Mouse (Mus musculus): ENCODE data around the gene Kcnab2.

Gene Kcnab2

DNA sequence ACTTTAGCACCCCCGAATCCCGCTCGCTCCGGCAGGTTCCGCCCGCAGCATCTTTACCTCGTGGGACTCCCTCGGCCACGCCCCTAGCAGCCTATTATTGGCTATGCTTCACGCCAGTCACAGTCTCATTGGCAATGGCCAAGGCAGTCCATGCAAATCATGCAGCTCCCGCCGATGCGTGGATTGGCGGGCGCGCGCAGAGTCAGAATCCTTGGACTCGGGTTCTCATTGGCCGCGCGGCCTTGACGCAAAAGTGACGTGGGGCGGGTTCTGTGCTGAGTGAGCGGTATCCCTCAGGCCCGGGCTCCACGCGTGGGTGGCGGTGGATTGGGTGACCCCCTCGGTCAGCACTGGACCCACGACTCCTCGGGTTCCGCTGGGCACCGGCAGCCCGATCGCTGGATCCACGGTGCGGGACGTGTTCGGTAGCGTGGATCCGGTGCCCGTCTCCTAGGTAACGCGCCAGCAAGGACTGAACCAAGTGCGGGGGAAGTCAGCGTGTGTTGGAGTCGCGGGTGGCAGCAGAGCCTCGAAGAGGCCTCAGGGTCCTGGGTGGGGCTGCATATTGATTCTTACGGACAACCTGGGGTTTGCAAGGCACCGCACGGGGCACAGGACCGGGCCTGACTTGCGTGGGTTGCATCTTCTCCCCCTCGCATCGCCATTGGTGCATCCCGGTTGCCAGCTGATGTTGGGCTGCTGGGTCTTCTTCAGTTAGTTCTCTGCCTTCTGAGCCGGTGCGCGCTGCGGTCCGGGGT is at the start of gene Kcnab2:
Kcnab2 (minus strand) TSS at position 406 of the 758 bp plus-strand sequence.
- DNase-seq = peak; percentile 100

GRCm38 (mm10) chr4:152520083-152520482 is 42.4 kb upstream of the Kcnab2 start:
- peak; percentile 91 to 92 for DNase-seq

GRCm38 (mm10) chr4:152519106-152519505 is 41.4 kb upstream of the Kcnab2 start:
- no peak for DNase-seq

DNA sequence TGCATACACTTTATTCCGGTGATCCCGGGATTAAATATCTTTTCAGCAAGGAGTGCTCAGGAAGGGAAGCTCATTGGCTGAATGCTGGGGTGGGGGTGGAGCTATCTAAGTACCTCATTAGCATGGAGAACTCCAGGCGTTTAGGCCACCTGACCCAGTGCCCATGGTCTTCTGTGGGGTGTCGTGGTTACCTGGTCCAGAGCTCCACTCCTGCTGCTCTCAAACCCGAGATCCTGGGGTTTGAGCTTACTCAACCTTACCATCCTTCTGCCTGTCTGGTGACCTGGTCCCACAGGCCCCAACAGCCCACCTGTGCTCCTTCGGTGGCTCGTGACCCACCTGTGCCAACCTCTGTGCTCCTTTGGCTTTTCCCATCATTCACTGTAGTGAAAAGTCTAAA is 37.2 kb upstream of the Kcnab2 start:
- DNase-seq = no peak

GRCm38 (mm10) chr4:152512221-152512925 is 34.7 kb upstream of the Kcnab2 start:
- DNase-seq = no peak

- DNase-seq = peak; percentile 53 to 54
Observed at GRCm38 (mm10) chr4:152494360-152494879, 16.7 kb upstream of the Kcnab2 start.

DNA sequence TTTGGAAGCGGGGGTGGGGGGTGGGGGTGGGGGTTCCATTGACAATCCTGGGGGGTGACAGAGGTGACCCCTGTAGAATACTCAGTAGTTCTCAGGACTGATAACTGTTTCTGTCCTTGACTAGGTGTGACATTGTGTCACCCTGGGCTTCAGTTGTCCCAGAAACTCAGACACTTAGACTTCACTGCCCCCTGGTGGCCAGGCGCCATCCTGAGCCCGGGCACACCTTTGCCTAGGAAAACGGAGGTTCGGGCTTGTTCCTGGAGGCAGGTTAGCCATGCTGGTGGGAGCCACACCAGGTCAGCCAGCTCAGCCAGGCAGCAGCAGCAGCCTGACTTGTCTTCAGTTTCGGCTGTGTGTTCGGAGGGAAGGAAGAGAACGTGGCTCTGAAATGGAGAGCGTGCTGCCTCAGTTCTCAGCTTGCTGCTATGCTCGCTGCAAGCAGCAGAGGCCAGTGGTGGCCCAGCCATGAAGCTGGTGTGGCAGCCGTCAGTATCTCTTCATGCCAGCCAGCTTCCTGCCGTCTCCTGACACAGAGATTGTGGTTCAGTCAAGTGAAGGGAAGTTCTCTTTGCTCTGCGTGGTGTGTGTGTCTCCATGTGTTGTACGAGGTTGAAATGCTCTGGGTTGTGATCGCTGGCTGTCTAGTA is 13.7 kb upstream of the Kcnab2 start:
- DNase-seq = peak; percentile 90

GRCm38 (mm10) chr4:152490311-152490710 is 12.6 kb upstream of the Kcnab2 start:
- no peak for DNase-seq

- DNase-seq = no peak
Observed at GRCm38 (mm10) chr4:152488046-152488445, 10.4 kb upstream of the Kcnab2 start.

DNA sequence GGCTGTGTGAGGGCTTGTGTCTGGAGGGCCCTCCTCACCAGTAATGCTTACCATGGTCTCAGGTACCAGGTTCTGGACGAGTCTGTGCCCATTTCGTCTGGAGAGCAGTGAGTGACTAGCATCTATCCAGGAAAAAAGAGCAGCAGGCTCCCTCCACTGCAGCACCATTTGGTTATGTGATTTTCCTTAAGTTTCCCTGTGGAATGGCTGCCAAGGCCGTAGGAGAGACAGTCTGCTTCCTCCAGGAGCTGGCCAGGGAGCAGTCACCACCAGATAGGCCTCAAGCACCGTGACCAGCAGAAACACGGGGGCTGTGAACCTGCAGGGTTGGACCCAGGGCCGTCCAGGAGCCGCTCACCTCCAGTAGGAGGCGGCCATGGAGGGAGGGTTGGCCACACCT is 2.8 kb upstream of the Kcnab2 start:
- no peak for DNase-seq

DNA sequence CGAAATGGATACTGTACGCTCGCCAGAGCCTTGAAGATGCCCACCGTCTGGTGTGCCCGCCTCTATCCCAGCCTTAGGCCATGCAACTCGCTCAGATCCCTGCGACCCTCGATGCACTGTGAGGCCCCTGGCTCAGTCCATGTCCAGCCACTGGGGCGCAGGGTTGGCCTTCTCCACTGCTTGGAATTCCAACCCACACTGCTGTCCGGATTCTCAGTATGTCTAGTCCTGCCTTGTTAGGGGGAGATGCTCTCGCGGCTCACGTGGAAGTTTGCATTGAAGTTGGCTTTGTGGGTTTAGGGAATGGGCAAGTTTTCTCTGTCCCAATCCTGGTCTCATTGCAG is 525 bp upstream of the Kcnab2 start:
- no peak for DNase-seq

DNA sequence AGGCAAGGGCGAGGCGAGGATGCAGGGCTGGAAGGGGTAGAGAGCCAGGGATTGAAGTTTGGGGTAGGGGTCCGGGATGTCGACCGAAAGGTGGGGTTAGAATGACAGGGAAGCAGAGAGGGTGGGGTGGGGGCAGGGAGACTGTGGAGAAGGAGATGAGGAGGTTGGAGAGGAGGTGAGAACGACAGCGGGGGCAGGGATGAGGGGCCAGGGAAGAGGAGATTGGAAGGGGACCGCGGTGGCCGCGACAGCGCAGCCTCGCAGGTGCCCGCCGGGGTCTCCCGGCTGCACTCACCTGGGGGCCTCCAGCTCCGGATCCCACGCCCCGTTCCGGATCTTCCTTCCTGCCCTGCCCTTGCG is 585 bp downstream of the Kcnab2 start:
- no peak for DNase-seq

- peak; percentile 25 to 40 for DNase-seq
Observed at GRCm38 (mm10) chr4:152476427-152477023, 1.1 kb downstream of the Kcnab2 start, which contains the start of gene Nphp4. TSS of gene Nphp4 (plus strand) at chr4:152476706.

GRCm38 (mm10) chr4:152475941-152476340 is 1.7 kb downstream of the Kcnab2 start:
- DNase-seq = no peak

- no peak for DNase-seq
Observed at GRCm38 (mm10) chr4:152467951-152468350, 9.7 kb downstream of the Kcnab2 start.

DNA sequence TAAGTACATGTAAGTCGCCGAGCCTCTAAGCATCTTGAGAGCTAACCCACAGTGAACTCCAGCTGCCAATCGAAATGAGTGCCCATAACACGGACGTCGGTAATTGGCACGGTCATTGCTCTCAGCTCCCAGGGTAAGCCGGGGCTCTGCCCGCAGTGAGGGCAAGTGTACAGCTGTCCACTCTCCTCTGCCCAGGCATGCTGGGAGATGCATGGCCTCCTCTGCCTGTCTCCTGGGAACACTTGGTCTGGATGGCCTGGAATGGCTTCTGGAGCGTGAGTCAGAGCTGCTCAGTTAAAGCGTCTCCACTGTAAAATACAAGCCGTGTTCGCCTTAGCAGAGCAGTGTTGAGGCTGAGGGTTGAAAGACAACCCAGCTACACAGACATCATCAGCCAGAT is 11.1 kb downstream of the Kcnab2 start:
- no peak for DNase-seq

DNA sequence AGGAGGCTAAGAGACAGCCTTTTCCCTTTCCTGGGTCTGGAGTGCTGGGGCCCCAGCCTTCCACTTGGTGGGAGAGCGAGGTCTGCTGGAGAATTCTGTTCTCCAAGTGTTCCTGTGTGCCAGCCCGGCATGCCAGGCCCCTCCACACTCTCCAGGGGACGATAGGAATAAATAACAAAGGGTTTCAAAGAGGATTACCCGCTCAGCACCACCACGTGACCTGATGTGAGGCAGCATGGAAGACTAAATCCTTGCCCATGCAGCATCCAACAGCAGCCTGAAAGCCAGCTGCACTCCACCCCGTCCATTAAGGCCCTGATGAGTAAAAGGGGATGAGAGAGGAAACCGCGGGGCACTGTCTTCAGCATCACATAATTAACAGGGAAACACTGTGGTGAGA is 12.6 kb downstream of the Kcnab2 start:
- DNase-seq = no peak

- DNase-seq = peak in 1 of 2 experiments; percentile 35
Observed at GRCm38 (mm10) chr4:152463147-152463546, 14.5 kb downstream of the Kcnab2 start.

DNA sequence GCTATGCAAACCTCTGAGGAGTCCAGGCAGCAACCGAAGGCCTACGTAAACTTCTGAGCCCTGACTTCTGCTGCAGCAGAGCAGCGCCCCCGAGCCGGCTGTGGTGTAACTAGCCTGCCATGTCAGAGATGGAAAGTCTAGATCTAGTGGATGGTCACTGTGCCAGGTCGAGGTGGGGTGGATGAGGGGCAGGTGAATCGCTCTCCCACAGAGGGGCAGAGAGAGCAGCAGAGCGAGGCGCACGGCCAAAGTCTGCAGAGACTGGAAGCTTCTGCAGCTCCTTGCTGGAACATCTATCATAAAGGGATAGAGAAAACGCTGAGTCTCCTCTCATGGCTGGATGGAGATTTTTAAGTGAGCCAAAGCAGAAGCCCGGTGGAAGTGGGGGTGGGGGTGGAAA is 15.2 kb downstream of the Kcnab2 start:
- no peak for DNase-seq

GRCm38 (mm10) chr4:152457673-152458072 is 20.0 kb downstream of the Kcnab2 start:
- no peak for DNase-seq

- DNase-seq = no peak
Observed at GRCm38 (mm10) chr4:152456609-152457008, 21.1 kb downstream of the Kcnab2 start.

GRCm38 (mm10) chr4:152454153-152454552 is 23.5 kb downstream of the Kcnab2 start:
- no peak for DNase-seq

GRCm38 (mm10) chr4:152453079-152453478 is 24.6 kb downstream of the Kcnab2 start:
- no peak for DNase-seq

All from cerebellum, postnatal 36 days (tissue).